Mouse (Mus musculus): ENCODE results near the gene 2210016L21Rik.

GRCm38 (mm10) chr5:114935838-114936237 lies 6.1 kb upstream of the 2210016L21Rik start:
- no peak for TF ChIP-seq POLR2A (IDR thresholded peaks at IDR 0.05; ENCODE audit: low read depth, low read length)
- TF ChIP-seq CTCF (conservative IDR thresholded peaks at IDR 0.05; ENCODE audit: insufficient read depth, insufficient read length, low read depth, low read length) = no peak

All from kidney, adult 2 months (tissue).